Mouse (Mus musculus) CD4-positive helper T cell, adult 2 months (primary cell): ENCODE results near the gene Cbarp.

ENCODE experiments used
- DNase-seq: peaks from one replicate; pipeline ENCODE4 v3.0.0-alpha.2; 2012; ENCODE audit warnings: low read depth, missing footprints, low spot score

Gene Cbarp

GRCm38 (mm10) chr10:80144864-80145838 is 4.5 kb upstream of the Cbarp start:
- DNase-seq = peak; percentile 75

- DNase-seq = no peak
Measured at GRCm38 (mm10) chr10:80144159-80144558, 3.5 kb upstream of the Cbarp start.

- no peak for DNase-seq
Measured at GRCm38 (mm10) chr10:80143664-80144063, 3.0 kb upstream of the Cbarp start.

GRCm38 (mm10) chr10:80142530-80142925 is 1.9 kb upstream of the Cbarp start:
- no peak for DNase-seq

GRCm38 (mm10) chr10:80141786-80142529 is 1.3 kb upstream of the Cbarp start:
- DNase-seq = peak; percentile 97

- peak; percentile 100 for DNase-seq
Measured at GRCm38 (mm10) chr10:80141243-80141642, 608 bp upstream of the Cbarp start.

GRCm38 (mm10) chr10:80139975-80140665 is 515 bp downstream of the Cbarp start:
- DNase-seq = no peak

- no peak for DNase-seq
Measured at GRCm38 (mm10) chr10:80139439-80139775, 1.2 kb downstream of the Cbarp start.

- DNase-seq = peak; percentile 89
Measured at GRCm38 (mm10) chr10:80138553-80139438, 1.8 kb downstream of the Cbarp start, which contains the start of gene Atp5d. Gene Atp5d (plus strand): TSS chr10:80138632.

GRCm38 (mm10) chr10:80137626-80138552 is 2.7 kb downstream of the Cbarp start:
- DNase-seq = peak; percentile 77

- peak; percentile 74 for DNase-seq
Measured at GRCm38 (mm10) chr10:80136952-80137625, 3.5 kb downstream of the Cbarp start.

GRCm38 (mm10) chr10:80136179-80136951 is 4.3 kb downstream of the Cbarp start:
- DNase-seq = no peak

- no peak for DNase-seq
Measured at GRCm38 (mm10) chr10:80135641-80136040, 5.0 kb downstream of the Cbarp start.

GRCm38 (mm10) chr10:80135161-80135560 is 5.5 kb downstream of the Cbarp start:
- DNase-seq = no peak

- DNase-seq = no peak
Measured at GRCm38 (mm10) chr10:80134421-80134820, 6.2 kb downstream of the Cbarp start.

GRCm38 (mm10) chr10:80133226-80133849 is 7.3 kb downstream of the Cbarp start:
- DNase-seq = no peak

- DNase-seq = no peak
Measured at GRCm38 (mm10) chr10:80131952-80132350, 8.7 kb downstream of the Cbarp start.
